Mouse (Mus musculus): ENCODE results near the gene Pard3. TPM values are rescaled to one million over a fixed set of nuclear protein-coding genes. Genes with fewer than 3 reads are reported as not detected.

Pard3 gene
- polyA plus RNA-seq, 1 experiment from 2014 or later = 14.6 TPM

DNA sequence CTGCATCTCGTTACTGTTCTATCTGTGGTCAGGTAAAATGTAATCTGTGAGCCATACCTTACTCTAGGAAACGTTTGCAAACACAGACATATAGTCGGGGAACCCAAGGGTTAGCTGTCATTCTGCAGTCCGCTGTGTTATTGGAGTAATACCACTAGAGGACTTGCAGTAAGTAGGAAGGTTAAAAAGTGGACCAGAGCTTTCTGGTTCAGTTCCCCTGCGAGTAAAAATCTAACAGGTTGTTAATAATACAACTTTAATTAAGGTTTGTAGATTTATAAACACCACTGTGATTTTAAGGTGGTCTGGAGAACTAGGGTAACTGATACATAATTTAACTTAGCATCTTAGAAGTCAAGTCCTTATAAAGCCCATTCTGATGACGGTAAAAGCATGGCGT lies 277.4 kb downstream of the Pard3 start:
- H3K4me1 ChIP-seq (ENCODE audit: control insufficient read depth, insufficient read depth, low read length) = no peaks in the 10 kb centered on the region; the same call in 1 of the 2 replicates
- no peak overlapping the region for H3K4me2 ChIP-seq (ENCODE audit: low read length)
- no peak overlapping the region for H3K27ac ChIP-seq (ENCODE audit: low read length)
- H3K4me3 ChIP-seq (ENCODE audit: low read depth, low read length) = no peak overlapping the region
- 90% methylated on average over 7 of the region's 7 CpGs for WGBS
- no peaks in the 10 kb centered on the region for H3K36me3 ChIP-seq (ENCODE audit: control insufficient read depth, insufficient read depth, low read length)
- H3K27me3 ChIP-seq (ENCODE audit: control insufficient read depth, insufficient read depth, low read depth, low read length) = no peaks in the 10 kb centered on the region
- no peak overlapping the region for H3K9ac ChIP-seq (ENCODE audit: low read depth, low read length)
- ATAC-seq = no peak
- H3K9me3 ChIP-seq (replicated peaks; ENCODE audit: control insufficient read depth, low read length, poor library complexity, severe bottlenecking) = no peaks in the 10 kb centered on the region

DNA sequence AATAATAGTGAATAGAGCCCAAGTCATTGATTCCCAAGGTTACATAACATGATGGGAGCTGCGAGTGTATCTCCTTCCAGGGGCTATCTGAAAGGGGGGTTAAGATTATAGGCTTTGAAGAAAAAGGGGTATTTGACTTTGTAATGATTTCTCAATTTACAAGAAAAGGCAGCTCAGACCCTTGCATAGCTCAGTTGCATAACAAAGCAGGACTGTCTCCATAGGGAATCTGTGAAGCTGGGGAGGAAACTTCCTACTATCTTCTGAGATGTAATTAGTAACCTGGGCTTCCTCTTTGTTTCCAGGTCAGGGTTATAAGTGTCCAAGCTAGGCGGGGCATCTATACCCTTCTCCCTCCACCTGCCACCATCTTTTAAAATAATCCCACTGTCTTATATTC lies 279.4 kb downstream of the Pard3 start:
- Histone ChIP-seq H3K27me3 (ENCODE audit: control insufficient read depth, insufficient read depth, low read depth, low read length) (no peaks in the 10 kb centered on the region), H3K9me3 (replicated peaks; ENCODE audit: control insufficient read depth, low read length, poor library complexity, severe bottlenecking) (no peaks in the 10 kb centered on the region), H3K4me2 (ENCODE audit: low read length) (no peak overlapping the region), H3K27ac (ENCODE audit: low read length) (peak overlapping the region; percentile 7; the same call in 1 of the 2 replicates), H3K36me3 (ENCODE audit: control insufficient read depth, insufficient read depth, low read length) (no peaks in the 10 kb centered on the region), H3K9ac (ENCODE audit: low read depth, low read length) (no peak overlapping the region), H3K4me1 (ENCODE audit: control insufficient read depth, insufficient read depth, low read length) (no peaks in the 10 kb centered on the region; the same call in 1 of the 2 replicates), H3K4me3 (ENCODE audit: low read depth, low read length) (no peak overlapping the region)
- no peak for ATAC-seq
- WGBS = 38% methylated on average over 2 of the region's 2 CpGs

DNA sequence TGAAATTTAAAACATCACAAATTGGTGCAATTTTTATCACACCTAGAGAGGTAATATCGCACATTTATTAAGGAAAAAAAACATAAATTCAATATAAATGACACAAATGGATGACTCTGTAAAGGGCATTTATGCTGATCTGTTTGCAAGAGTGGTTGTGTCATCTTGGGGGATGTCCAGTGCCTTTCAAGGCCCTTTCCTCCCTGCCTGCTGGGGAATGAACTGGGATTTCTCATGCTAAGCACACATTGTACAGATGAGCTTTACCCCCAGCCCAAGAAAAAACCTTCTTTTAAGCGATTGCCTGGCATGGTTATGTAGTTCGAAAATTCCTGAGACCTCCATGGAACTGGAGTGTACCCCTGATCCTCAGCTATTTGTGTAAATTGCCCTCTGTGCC lies 280.7 kb downstream of the Pard3 start:
- Histone ChIP-seq H3K9me3 (replicated peaks; ENCODE audit: control insufficient read depth, low read length, poor library complexity, severe bottlenecking) (no peaks in the 10 kb centered on the region), H3K9ac (ENCODE audit: low read depth, low read length) (no peak overlapping the region), H3K27ac (ENCODE audit: low read length) (no peak overlapping the region), H3K4me2 (ENCODE audit: low read length) (no peak overlapping the region), H3K4me1 (ENCODE audit: control insufficient read depth, insufficient read depth, low read length) (no peaks in the 10 kb centered on the region; the same call in 1 of the 2 replicates), H3K27me3 (ENCODE audit: control insufficient read depth, insufficient read depth, low read depth, low read length) (no peaks in the 10 kb centered on the region), H3K4me3 (ENCODE audit: low read depth, low read length) (no peak overlapping the region), H3K36me3 (ENCODE audit: control insufficient read depth, insufficient read depth, low read length) (no peaks in the 10 kb centered on the region)
- WGBS = 89% methylated on average over 3 of the region's 3 CpGs
- no peak for ATAC-seq

DNA sequence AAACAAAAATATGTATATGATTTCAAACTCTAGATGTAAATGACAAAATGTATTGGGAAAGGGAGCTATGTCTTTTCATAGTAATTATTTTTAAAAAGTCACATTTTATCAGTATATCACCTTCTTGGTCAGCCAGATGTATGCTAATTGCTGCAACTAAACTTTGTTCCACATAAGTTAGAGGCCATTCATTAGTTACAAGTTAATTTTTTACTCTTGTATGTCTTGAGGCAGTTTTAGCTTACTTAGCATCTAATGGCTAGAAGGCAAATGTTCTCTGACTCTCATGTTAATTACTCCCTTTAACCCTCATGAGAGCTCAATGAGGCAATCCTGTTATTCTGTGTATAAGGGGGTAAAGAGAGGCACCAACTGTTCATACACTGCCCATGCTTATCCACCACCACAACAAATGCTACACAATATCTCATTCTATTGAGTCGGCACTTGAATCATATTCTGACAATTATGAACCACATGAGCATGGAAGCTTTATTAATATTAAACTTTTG lies 282.3 kb downstream of the Pard3 start:
- no peak for ATAC-seq
- Histone ChIP-seq H3K27me3 (ENCODE audit: control insufficient read depth, insufficient read depth, low read depth, low read length) (no peaks in the 10 kb centered on the region), H3K9ac (ENCODE audit: low read depth, low read length) (no peak overlapping the region), H3K27ac (ENCODE audit: low read length) (no peak overlapping the region), H3K4me2 (ENCODE audit: low read length) (no peak overlapping the region), H3K9me3 (replicated peaks; ENCODE audit: control insufficient read depth, low read length, poor library complexity, severe bottlenecking) (no peaks in the 10 kb centered on the region), H3K4me1 (ENCODE audit: control insufficient read depth, insufficient read depth, low read length) (no peaks in the 10 kb centered on the region; the same call in 1 of the 2 replicates), H3K4me3 (ENCODE audit: low read depth, low read length) (no peak overlapping the region), H3K36me3 (ENCODE audit: control insufficient read depth, insufficient read depth, low read length) (no peaks in the 10 kb centered on the region)
- WGBS = 92% methylated on average over 1 of the region's 1 CpGs

DNA sequence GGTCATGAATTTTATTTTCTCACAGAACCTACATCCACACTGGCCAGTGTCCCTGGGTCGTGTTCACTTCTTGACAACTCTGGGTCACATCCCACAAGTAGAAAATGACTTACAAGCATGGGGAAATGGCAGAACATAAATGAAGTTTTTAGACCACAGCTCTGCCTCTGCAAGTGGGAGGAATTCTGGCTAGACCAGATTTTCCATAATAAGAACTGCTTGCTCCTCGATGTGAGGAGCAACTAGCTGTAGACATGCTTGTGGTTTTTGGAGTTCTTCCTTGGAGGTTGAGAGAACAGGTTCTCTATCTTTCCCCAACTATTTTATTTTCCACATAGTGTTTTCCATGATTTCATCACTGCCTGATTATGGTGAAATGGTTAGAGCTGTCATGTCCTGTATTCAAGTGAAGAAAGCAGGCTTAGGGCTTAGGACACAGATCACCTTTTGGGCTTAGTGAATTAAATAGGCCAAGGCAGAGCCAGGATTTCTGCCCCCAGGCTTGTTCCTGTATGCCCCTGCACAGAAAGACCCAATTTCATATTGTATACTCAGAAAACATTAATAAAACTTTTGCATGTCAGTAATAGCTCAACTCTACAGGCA lies 284.3 kb downstream of the Pard3 start:
- H3K4me2 ChIP-seq (ENCODE audit: low read length) = no peak overlapping the region
- no peak overlapping the region for H3K4me3 ChIP-seq (ENCODE audit: low read depth, low read length)
- H3K9me3 ChIP-seq (replicated peaks; ENCODE audit: control insufficient read depth, low read length, poor library complexity, severe bottlenecking) = no peaks in the 10 kb centered on the region
- no peaks in the 10 kb centered on the region; the same call in 1 of the 2 replicates for H3K4me1 ChIP-seq (ENCODE audit: control insufficient read depth, insufficient read depth, low read length)
- no peak overlapping the region for H3K9ac ChIP-seq (ENCODE audit: low read depth, low read length)
- no peaks in the 10 kb centered on the region for H3K36me3 ChIP-seq (ENCODE audit: control insufficient read depth, insufficient read depth, low read length)
- WGBS = 97% methylated on average over 2 of the region's 2 CpGs
- no peak for ATAC-seq
- no peak overlapping the region for H3K27ac ChIP-seq (ENCODE audit: low read length)
- no peaks in the 10 kb centered on the region for H3K27me3 ChIP-seq (ENCODE audit: control insufficient read depth, insufficient read depth, low read depth, low read length)

DNA sequence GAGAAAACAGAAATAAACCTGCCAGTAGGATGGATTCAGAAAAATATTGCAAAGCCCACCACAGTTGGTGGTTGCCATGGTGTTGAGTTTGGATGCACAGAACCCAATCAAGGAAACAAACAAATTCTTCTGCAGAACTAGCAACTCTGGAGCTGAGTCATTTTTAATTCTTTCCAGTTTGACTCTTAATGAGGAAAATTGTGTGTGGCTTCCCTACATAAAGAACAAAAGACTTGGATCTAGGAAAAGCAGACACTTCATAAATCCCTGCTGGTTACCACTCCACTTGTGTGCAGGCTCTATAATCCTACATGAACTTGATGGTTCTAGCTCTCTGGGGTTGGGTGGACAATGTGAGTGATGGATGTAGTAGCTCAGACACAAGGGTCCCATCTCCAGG lies 298.1 kb downstream of the Pard3 start:
- no peaks in the 10 kb centered on the region for H3K4me1 ChIP-seq (ENCODE audit: control insufficient read depth, insufficient read depth, low read length)
- H3K36me3 ChIP-seq (ENCODE audit: control insufficient read depth, insufficient read depth, low read length) = no peaks in the 10 kb centered on the region
- H3K9me3 ChIP-seq (replicated peaks; ENCODE audit: control insufficient read depth, low read length, poor library complexity, severe bottlenecking) = no peaks in the 10 kb centered on the region
- no peak overlapping the region for H3K27ac ChIP-seq (ENCODE audit: low read length)
- H3K4me3 ChIP-seq (ENCODE audit: low read depth, low read length) = no peak overlapping the region
- H3K9ac ChIP-seq (ENCODE audit: low read depth, low read length) = no peak overlapping the region
- H3K27me3 ChIP-seq (ENCODE audit: control insufficient read depth, insufficient read depth, low read depth, low read length) = no peaks in the 10 kb centered on the region
- no peak for ATAC-seq
- H3K4me2 ChIP-seq (ENCODE audit: low read length) = no peak overlapping the region

DNA sequence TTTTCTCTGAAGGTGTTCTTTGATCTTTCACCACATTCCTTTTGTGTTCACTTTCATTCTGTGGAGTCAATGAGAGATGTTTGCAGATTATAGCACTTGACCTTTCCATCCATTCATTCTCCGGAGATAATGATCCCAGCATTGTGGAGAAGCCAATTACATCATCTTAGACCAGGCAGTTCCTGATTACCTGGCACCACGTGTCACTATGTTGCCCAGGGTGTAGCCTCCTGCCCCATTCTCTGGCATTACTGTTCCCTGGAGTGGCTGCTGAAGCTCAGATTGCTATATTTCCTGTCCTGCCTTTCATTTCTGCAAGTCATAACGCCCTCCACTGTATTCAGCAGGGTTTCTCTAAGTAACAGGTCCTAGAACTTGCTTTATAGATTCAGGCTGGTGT lies 304.7 kb downstream of the Pard3 start:
- no peak overlapping the region for H3K27ac ChIP-seq (ENCODE audit: low read length)
- no peak overlapping the region for H3K9ac ChIP-seq (ENCODE audit: low read depth, low read length)
- no peak overlapping the region for H3K4me2 ChIP-seq (ENCODE audit: low read length)
- H3K4me3 ChIP-seq (ENCODE audit: low read depth, low read length) = no peak overlapping the region
- 0 out of 2 replicates have a peak, but pooled peaks cover 4% of the 10 kb centered on the region for H3K36me3 ChIP-seq (ENCODE audit: control insufficient read depth, insufficient read depth, low read length)
- no peaks in the 10 kb centered on the region for H3K4me1 ChIP-seq (ENCODE audit: control insufficient read depth, insufficient read depth, low read length)
- ATAC-seq = no peak
- 54% methylated on average over 3 of the region's 3 CpGs for WGBS
- no peaks in the 10 kb centered on the region for H3K9me3 ChIP-seq (replicated peaks; ENCODE audit: control insufficient read depth, low read length, poor library complexity, severe bottlenecking)
- no peaks in the 10 kb centered on the region for H3K27me3 ChIP-seq (ENCODE audit: control insufficient read depth, insufficient read depth, low read depth, low read length)

DNA sequence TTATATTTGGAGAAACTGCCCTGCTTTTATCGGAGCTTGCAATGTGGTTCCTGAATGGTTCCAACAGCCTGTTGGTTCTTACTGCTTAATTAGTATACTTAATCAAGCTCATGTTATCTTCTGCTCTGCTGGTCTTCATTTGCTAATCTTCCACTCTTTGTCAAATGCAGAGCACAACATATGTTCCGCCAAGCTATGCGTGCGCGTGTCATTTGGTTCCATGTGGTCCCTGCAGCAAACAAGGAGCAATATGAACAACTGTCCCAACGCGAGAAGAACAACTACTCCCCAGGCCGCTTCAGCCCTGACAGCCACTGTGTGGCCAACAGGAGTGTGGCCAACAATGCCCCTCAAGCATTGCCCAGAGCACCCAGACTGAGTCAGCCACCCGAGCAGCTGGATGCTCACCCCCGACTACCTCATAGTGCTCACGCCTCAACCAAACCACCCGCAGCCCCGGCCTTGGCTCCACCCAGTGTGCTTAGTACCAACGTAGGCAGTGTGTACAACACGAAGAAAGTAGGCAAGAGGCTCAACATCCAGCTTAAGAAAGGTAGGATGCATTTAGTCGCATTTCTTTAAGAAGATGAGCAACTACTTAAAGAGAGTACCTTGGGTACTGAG lies 307.7 kb downstream of the Pard3 start:
- H3K4me3 ChIP-seq (ENCODE audit: low read depth, low read length) = no peak overlapping the region
- 0 out of 2 replicates have a peak, but pooled peaks cover 4% of the 10 kb centered on the region for H3K36me3 ChIP-seq (ENCODE audit: control insufficient read depth, insufficient read depth, low read length)
- no peak overlapping the region for H3K9ac ChIP-seq (ENCODE audit: low read depth, low read length)
- H3K4me2 ChIP-seq (ENCODE audit: low read length) = no peak overlapping the region
- ATAC-seq = no peak
- WGBS = 94% methylated on average over 16 of the region's 16 CpGs
- H3K27ac ChIP-seq (ENCODE audit: low read length) = no peak overlapping the region
- no peaks in the 10 kb centered on the region for H3K9me3 ChIP-seq (replicated peaks; ENCODE audit: control insufficient read depth, low read length, poor library complexity, severe bottlenecking)
- no peaks in the 10 kb centered on the region for H3K4me1 ChIP-seq (ENCODE audit: control insufficient read depth, insufficient read depth, low read length)
- no peaks in the 10 kb centered on the region for H3K27me3 ChIP-seq (ENCODE audit: control insufficient read depth, insufficient read depth, low read depth, low read length)

DNA sequence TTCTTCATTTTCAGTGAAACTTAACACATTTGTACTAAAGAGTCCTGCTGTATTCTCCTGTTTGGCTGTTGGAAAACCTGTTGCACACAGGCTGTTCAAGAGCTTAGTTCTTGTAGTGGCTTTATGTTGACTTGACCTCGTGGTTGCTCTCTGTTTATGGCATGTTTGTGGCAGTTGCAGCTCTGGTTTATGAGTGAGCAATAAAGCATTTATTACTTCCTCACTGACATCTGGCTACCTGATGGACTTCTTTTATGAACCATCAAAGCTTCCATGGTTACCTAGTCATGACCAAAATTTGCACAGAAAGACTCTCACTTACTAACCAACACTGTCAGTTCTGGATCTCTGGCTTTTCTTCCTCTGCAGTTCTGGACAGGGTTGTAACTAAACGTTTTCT lies 314.1 kb downstream of the Pard3 start:
- 64% methylated on average over 2 of the region's 2 CpGs for WGBS
- Histone ChIP-seq H3K36me3 (ENCODE audit: control insufficient read depth, insufficient read depth, low read length) (no peaks in the 10 kb centered on the region), H3K4me3 (ENCODE audit: low read depth, low read length) (no peak overlapping the region), H3K27me3 (ENCODE audit: control insufficient read depth, insufficient read depth, low read depth, low read length) (no peaks in the 10 kb centered on the region), H3K4me2 (ENCODE audit: low read length) (no peak overlapping the region), H3K4me1 (ENCODE audit: control insufficient read depth, insufficient read depth, low read length) (peaks cover 9% of the 10 kb centered on the region), H3K9ac (ENCODE audit: low read depth, low read length) (no peak overlapping the region), H3K9me3 (replicated peaks; ENCODE audit: control insufficient read depth, low read length, poor library complexity, severe bottlenecking) (no peaks in the 10 kb centered on the region), H3K27ac (ENCODE audit: low read length) (no peak overlapping the region)
- no peak for ATAC-seq
